Mouse (Mus musculus): ENCODE results near the gene Cldn1. TPM values are rescaled to one million over a fixed set of nuclear protein-coding genes. Genes with fewer than 3 reads are reported as not detected.
A peak's percentile ranks its signal among the peaks of the same experiment; 100 is the strongest.

The Cldn1 gene
- polyA plus RNA-seq (2012; fragmentation: generic; extraction: Trizol), result 0.11 TPM
- long read RNA-seq, experiment 1, result 0 reads
- long read RNA-seq, experiment 2, partial matches to known transcripts, result 0 of 1 reads
- long read RNA-seq, experiment 2, other reads (novel, unspliced or antisense), result 0 of 1 reads

DNA sequence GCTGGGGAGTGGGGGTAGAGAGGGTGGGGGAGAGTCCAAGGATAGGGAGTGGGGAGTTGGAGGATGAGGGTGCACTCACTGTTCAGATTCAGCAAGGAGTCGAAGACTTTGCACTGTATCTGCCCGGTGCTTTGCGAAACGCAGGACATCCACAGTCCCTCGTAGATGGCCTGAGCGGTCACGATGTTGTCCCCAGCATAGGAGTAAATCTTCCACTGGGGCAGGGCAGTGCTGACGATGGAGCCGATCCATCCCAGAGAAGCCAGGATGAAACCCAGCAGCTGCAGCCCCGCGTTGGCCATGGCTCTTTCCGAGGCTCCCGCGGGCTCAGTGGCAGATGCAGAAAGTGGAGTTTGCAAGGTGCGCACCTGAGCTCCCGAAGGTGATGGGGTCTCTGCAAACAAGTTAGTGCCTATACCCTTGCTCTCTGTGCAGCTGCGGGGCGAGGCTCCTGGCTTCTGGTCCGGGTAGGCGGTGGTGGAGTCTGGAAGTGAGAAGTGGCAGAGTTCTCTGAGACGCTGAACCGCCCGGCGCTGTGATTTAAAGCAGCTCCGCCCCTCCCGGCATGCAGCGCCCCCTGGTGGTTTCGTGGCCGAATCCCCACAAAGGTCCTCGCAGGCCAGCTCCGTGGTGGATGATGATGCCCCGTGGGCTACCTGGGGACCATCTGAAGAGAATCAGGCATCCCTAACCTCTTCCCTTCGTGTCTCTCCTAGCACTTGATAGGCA is at the start of gene Cldn1:
Gene Cldn1 (minus strand): TSS at position 517 of the 729 bp plus-strand sequence.
- H3K27me3 ChIP-seq (ENCODE audit: control insufficient read depth, insufficient read depth, insufficient read length), result peaks cover 5% of the 10 kb centered on the region
- no peaks in the 10 kb centered on the region for H3K36me3 ChIP-seq (ENCODE audit: control insufficient read depth, insufficient read depth)
- H3ac ChIP-seq (ENCODE audit: control insufficient read depth, insufficient read length, low read depth), result no peak within 1 kb of the TSS
- H3K79me3 ChIP-seq (ENCODE audit: low read depth), result no peaks in the 10 kb centered on the region
- TF ChIP-seq MAX (IDR thresholded peaks at IDR 0.05), result no peak
- TF ChIP-seq CTCF (IDR thresholded peaks at IDR 0.05; ENCODE audit: control insufficient read depth, insufficient read depth, insufficient read length), result peak; percentile 86
- no peak for TF ChIP-seq CEBPB (IDR thresholded peaks at IDR 0.05; ENCODE audit: low read depth)
- no peak for TF ChIP-seq MYOG (IDR thresholded peaks at IDR 0.05; ENCODE audit: control insufficient read depth, extremely low read depth, insufficient read length)
- H3K4me3 ChIP-seq (ENCODE audit: insufficient read depth, poor library complexity, severe bottlenecking), result no peak within 1 kb of the TSS
- H3K79me2 ChIP-seq (ENCODE audit: control insufficient read depth, insufficient read depth), result no peaks in the 10 kb centered on the region

DNA sequence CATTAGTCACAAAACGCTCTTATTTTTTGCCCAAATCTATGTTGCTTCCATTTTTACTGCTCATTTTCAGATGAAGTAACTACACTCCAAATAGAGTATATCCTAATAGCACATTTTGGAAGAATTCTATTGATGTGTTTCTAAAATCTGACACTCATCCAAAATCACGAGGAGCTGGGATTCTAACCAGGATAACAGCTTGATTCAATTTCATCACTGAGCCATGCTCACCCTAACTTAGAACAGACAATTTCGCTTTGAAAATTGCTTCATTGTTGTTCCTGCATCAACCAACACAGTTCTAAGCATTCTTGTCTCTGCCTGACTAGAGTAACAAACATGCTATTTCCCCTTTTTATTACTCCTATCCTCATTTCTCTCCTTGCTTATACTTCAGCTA is 47.0 kb upstream of the Cldn1 start:
- Histone ChIP-seq H3K36me3 (ENCODE audit: control insufficient read depth, insufficient read depth) (no peaks in the 10 kb centered on the region), H3K79me3 (ENCODE audit: low read depth) (no peaks in the 10 kb centered on the region), H3ac (ENCODE audit: control insufficient read depth, insufficient read length, low read depth) (no peak overlapping the region), H3K79me2 (ENCODE audit: control insufficient read depth, insufficient read depth) (no peaks in the 10 kb centered on the region), H3K27me3 (ENCODE audit: control insufficient read depth, insufficient read depth, insufficient read length) (no peaks in the 10 kb centered on the region), H3K4me3 (ENCODE audit: insufficient read depth, poor library complexity, severe bottlenecking) (no peak overlapping the region)
- TF ChIP-seq FOSL1 (IDR thresholded peaks at IDR 0.05; ENCODE audit: insufficient read depth, low read length, poor library complexity, severe bottlenecking) (no peak), MYOD1 (IDR thresholded peaks at IDR 0.05; ENCODE audit: control insufficient read depth, insufficient read length, low read depth) (no peak), MYOG (IDR thresholded peaks at IDR 0.05; ENCODE audit: control insufficient read depth, extremely low read depth, insufficient read length) (no peak), CTCF (IDR thresholded peaks at IDR 0.05; ENCODE audit: control insufficient read depth, insufficient read depth, insufficient read length) (no peak), MAX (IDR thresholded peaks at IDR 0.05) (no peak), USF1 (IDR thresholded peaks at IDR 0.05; ENCODE audit: low read depth) (no peak), CEBPB (IDR thresholded peaks at IDR 0.05; ENCODE audit: low read depth) (no peak)

DNA sequence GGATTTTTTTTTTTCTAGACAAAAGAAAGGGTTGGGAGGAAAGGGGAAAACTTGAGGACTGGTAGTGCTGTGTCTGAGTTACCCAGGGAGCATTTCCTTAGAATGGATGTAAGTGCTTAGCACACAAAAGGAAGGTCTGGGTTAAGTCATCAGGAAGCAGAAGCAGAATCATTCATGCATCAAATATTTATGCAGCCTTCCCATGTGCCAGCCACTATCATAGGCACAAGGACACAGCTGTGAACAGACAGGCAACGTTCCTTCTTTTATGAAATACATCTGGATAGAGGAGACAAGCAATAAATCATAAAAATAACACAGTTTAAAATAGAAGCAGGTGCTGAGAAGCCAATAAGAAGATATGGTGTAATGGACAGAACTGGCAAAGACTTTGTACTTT is 32.4 kb upstream of the Cldn1 start:
- Histone ChIP-seq H3K4me3 (ENCODE audit: insufficient read depth, poor library complexity, severe bottlenecking) (no peak overlapping the region), H3ac (ENCODE audit: control insufficient read depth, insufficient read length, low read depth) (no peak overlapping the region), H3K36me3 (ENCODE audit: control insufficient read depth, insufficient read depth) (no peaks in the 10 kb centered on the region), H3K79me3 (ENCODE audit: low read depth) (no peaks in the 10 kb centered on the region), H3K79me2 (ENCODE audit: control insufficient read depth, insufficient read depth) (no peaks in the 10 kb centered on the region), H3K27me3 (ENCODE audit: control insufficient read depth, insufficient read depth, insufficient read length) (no peaks in the 10 kb centered on the region)
- TF ChIP-seq MYOD1 (IDR thresholded peaks at IDR 0.05; ENCODE audit: control insufficient read depth, insufficient read length, low read depth) (no peak), MYOG (IDR thresholded peaks at IDR 0.05; ENCODE audit: control insufficient read depth, extremely low read depth, insufficient read length) (no peak), FOSL1 (IDR thresholded peaks at IDR 0.05; ENCODE audit: insufficient read depth, low read length, poor library complexity, severe bottlenecking) (no peak), MAX (IDR thresholded peaks at IDR 0.05) (no peak), CTCF (IDR thresholded peaks at IDR 0.05; ENCODE audit: control insufficient read depth, insufficient read depth, insufficient read length) (no peak), CEBPB (IDR thresholded peaks at IDR 0.05; ENCODE audit: low read depth) (no peak), USF1 (IDR thresholded peaks at IDR 0.05; ENCODE audit: low read depth) (no peak)

DNA sequence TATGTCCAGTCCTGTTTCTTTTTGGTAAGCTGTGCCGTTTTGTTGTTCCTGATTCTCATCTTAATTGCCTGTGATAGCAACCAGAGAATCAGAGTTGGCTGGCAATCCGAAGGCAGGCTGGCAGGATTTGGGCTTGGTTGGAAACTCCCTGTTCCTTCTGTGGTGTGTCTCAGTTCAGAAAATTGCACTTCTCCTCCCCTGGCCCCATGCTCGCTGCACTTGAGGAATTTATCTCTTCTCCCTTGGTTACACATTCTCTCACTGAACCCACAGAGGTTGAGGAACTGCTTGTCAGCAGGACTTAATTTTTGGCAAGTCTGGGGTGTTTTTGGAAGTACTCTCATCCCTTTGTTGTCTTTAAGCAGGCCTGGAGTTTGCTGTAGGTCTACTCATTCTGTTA is 29.3 kb upstream of the Cldn1 start:
- Histone ChIP-seq H3ac (ENCODE audit: control insufficient read depth, insufficient read length, low read depth) (no peak overlapping the region), H3K36me3 (ENCODE audit: control insufficient read depth, insufficient read depth) (no peaks in the 10 kb centered on the region), H3K4me3 (ENCODE audit: insufficient read depth, poor library complexity, severe bottlenecking) (no peak overlapping the region), H3K27me3 (ENCODE audit: control insufficient read depth, insufficient read depth, insufficient read length) (no peaks in the 10 kb centered on the region), H3K79me3 (ENCODE audit: low read depth) (no peaks in the 10 kb centered on the region), H3K79me2 (ENCODE audit: control insufficient read depth, insufficient read depth) (no peaks in the 10 kb centered on the region)
- TF ChIP-seq USF1 (IDR thresholded peaks at IDR 0.05; ENCODE audit: low read depth) (no peak), MYOD1 (IDR thresholded peaks at IDR 0.05; ENCODE audit: control insufficient read depth, insufficient read length, low read depth) (no peak), MAX (IDR thresholded peaks at IDR 0.05) (no peak), CTCF (IDR thresholded peaks at IDR 0.05; ENCODE audit: control insufficient read depth, insufficient read depth, insufficient read length) (no peak), FOSL1 (IDR thresholded peaks at IDR 0.05; ENCODE audit: insufficient read depth, low read length, poor library complexity, severe bottlenecking) (no peak), CEBPB (IDR thresholded peaks at IDR 0.05; ENCODE audit: low read depth) (no peak), MYOG (IDR thresholded peaks at IDR 0.05; ENCODE audit: control insufficient read depth, extremely low read depth, insufficient read length) (no peak)

DNA sequence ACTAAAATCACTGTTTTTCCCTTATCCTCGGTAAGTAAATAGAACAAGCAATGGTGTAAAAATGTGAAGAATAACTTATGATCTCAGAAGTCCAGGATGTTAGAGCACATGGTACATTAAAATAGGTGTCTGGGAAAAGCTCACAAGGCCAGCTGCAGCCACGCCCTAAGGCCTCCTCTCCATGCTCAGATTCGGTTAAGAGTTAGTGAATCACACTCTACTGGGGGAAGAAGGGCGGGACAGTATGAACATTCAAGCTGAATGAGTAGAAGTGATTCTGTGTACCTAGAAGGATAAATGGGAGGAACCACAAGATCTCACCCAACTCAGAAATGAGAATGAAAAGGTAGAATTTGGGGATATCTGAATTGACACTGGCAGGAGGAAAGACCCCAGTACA is 28.9 kb upstream of the Cldn1 start:
- Histone ChIP-seq H3ac (ENCODE audit: control insufficient read depth, insufficient read length, low read depth) (no peak overlapping the region), H3K27me3 (ENCODE audit: control insufficient read depth, insufficient read depth, insufficient read length) (no peaks in the 10 kb centered on the region), H3K79me3 (ENCODE audit: low read depth) (no peaks in the 10 kb centered on the region), H3K79me2 (ENCODE audit: control insufficient read depth, insufficient read depth) (no peaks in the 10 kb centered on the region), H3K4me3 (ENCODE audit: insufficient read depth, poor library complexity, severe bottlenecking) (no peak overlapping the region), H3K36me3 (ENCODE audit: control insufficient read depth, insufficient read depth) (no peaks in the 10 kb centered on the region)
- no peak for TF ChIP-seq MAX (IDR thresholded peaks at IDR 0.05)
- TF ChIP-seq MYOG (IDR thresholded peaks at IDR 0.05; ENCODE audit: control insufficient read depth, extremely low read depth, insufficient read length), result no peak
- no peak for TF ChIP-seq FOSL1 (IDR thresholded peaks at IDR 0.05; ENCODE audit: insufficient read depth, low read length, poor library complexity, severe bottlenecking)
- TF ChIP-seq MYOD1 (IDR thresholded peaks at IDR 0.05; ENCODE audit: control insufficient read depth, insufficient read length, low read depth), result no peak
- TF ChIP-seq CTCF (IDR thresholded peaks at IDR 0.05; ENCODE audit: control insufficient read depth, insufficient read depth, insufficient read length), result no peak
- no peak for TF ChIP-seq USF1 (IDR thresholded peaks at IDR 0.05; ENCODE audit: low read depth)
- no peak for TF ChIP-seq CEBPB (IDR thresholded peaks at IDR 0.05; ENCODE audit: low read depth)

All from C2C12 (cell line).